Mouse (Mus musculus): ENCODE results near the gene Nptn. TPM values are rescaled to one million over a fixed set of nuclear protein-coding genes. Genes with fewer than 3 reads are reported as not detected.
A peak's percentile ranks its signal among the peaks of the same experiment; 100 is the strongest.

The Nptn gene
- total RNA-seq, 2 experiments from 2014 or later, result 186 to 201 TPM

DNA sequence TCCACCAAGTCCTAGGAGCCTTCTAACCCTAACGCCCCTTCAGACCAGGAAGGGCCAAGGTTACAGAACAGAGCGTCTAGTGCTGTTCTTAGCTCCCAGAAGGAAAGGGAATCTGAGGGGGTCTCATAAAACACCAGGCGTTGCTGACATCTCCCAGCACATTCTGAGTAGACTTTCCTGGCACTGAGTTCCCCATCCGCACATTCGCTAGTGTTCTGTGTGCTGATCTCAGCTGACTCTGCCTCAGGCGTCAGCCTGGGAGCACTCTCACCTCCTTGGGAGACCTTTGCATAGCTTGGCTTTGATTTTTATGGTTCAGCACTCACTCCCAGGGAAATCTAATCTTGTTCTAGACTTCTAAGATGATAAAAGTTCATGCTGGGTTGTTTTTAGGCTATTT lies 93.3 kb downstream of the Nptn start:
- DNase-seq, result no peak
- intact Hi-C loops (cut with DNase I), result no loop called here

DNA sequence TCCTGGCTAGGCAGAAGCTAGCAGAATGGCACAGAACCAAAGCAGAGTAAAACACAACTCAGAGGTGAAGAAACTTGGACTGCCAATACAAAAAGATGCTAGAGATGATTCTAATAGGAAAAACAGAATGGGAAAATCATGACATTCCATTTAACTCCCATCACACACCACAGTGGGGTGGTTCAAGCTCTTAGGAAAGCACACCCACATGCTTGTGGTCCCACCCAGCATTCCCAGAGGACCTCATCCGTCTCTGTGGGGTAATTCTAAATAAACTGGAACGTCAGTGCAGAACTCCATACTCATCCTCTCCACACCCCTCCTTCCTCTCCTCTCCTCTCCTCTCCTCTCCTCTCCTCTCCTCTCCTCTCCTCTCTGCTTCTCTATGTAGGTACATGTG lies 99.4 kb downstream of the Nptn start:
- intact Hi-C loops (cut with DNase I), result no loop called here
- no peak for DNase-seq

DNA sequence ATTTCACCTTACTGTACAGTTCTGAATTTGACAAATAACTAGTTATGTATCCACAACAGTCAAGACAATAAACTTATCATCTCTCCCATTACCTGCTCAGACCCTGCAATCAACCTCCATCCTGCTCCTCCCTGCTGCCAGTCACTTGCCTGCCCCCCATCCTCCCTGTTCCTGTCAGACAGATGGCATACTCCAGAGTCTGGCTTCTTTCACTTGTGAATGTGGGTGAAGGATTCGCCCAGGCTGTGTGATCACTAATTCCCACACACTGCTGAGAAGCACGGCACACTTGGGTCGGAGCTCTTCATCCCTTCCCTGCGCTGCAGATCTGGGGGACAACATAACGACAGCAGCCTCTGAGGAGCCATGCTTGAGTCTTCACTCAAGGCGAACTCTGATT lies 100.1 kb downstream of the Nptn start:
- DNase-seq, result no peak
- intact Hi-C loops (cut with DNase I), result no loop called here

- intact Hi-C loops (cut with DNase I), result no loop called here
- no peak for DNase-seq
Measured at GRCm38 (mm10) chr9:58683372-58683771, 101.3 kb downstream of the Nptn start.

GRCm38 (mm10) chr9:58685290-58685689 lies 103.2 kb downstream of the Nptn start:
- intact Hi-C loops (cut with DNase I), result loop anchor here (5.0 kb wide), 1 partner anchor 142 kb away; no protein-coding TSS in a partner anchor
- no peak for DNase-seq

- no peak for DNase-seq
- intact Hi-C loops (cut with DNase I), result loop anchor here (5.0 kb wide), 1 partner anchor 139 kb away; no protein-coding TSS in a partner anchor
Measured at GRCm38 (mm10) chr9:58688076-58688475, 106.0 kb downstream of the Nptn start.

DNA sequence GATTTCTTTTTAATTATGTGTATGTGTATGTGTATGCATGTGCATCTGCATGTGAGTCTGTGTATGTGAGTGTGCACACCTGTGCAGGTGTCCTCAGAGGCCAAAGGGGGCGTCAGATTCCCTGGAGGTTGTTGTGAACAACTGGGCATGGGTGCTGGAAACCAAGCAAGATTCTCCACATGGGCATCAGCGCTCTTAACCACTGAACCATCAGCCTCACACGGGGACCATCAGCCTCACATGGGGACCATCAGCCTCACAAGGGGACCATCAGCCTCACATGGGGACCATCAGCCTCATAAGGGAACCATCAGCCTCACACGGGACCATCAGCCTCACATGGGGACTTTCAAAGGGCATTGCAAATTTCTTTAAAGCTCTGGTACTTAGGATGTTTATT lies 108.7 kb downstream of the Nptn start:
- no peak for DNase-seq
- intact Hi-C loops (cut with DNase I), result no loop called here

DNA sequence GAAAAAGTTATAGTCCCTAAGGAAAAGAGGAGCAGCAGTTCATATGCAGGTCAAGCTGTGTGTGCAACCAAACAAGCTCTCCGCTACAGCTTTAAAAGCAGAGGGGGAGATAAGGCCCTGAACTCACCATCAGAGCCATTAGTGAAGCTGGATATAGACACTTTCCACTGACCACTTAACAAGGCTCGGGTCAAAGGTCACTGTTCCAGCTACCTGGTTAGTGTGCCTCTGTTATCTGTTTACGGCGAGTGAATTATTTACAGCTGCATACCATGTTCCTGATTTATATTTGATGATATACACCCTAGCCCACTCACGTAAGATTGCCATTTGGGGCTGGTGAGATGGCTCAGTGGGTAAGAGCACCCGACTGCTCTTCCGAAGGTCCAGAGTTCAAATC lies 109.4 kb downstream of the Nptn start:
- no peak for DNase-seq
- intact Hi-C loops (cut with DNase I), result no loop called here

DNA sequence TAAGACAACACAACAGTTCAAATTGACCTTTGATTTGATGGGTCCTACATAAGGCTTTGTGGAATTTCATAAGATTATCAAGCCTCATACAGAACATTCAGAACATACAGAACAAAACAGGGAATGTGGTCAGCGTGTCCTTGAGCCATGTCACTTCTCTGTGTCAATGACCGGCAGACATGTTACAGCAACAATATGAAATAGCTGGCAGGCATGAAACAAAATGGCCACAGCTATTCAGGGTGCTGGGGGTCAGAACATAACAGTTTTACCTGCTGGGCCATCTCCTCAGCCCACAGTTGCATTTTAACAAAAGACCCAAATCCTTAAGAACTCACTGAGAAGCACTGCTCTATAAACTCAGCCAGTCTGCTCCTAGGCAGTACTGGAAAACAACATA lies 116.4 kb downstream of the Nptn start:
- DNase-seq, result no peak
- intact Hi-C loops (cut with DNase I), result no loop called here

GRCm38 (mm10) chr9:58701751-58702150 lies 119.7 kb downstream of the Nptn start:
- intact Hi-C loops (cut with DNase I), result no loop called here
- DNase-seq, result peak in 1 of 2 experiments; percentile 13

DNA sequence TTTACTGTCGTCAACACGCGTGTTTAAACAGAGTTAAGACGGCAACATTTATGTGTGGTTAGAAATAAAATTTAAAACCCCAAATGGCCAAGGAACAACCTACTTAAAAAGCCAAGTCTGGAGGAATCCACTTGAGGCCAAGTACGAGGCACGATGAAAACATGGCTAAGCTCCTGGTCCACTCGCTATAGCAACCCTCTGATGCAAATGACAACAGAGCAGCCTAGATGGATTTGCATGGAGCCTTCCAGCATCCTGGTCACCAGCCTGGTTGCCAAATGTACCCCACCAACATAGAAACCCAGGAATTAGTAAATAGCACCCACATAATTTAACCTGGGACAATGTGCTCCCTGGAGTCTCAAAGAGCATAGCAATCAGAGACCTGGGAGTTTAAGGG lies 121.7 kb downstream of the Nptn start:
- DNase-seq, result no peak
- intact Hi-C loops (cut with DNase I), result no loop called here

DNA sequence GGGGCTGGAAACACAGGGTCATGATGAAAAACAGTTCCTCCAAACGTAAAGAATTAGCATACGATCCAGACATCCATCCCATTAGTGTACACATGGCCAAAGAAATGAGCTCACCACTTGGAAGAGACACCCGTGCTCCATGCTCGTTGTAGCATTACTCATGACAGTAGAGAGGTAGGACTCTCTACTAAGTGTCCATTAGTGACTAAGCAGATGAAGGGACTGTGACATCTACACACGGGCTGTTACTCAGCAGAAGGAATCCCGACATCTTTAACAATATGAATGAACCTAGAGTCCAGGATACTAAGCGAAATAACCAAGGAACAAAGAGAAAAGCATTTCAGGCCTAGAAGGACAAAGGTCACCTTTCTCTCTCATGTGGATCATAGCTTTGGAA lies 124.0 kb downstream of the Nptn start:
- intact Hi-C loops (cut with DNase I), result no loop called here

More for the DNA sequence above, 124.0 kb downstream of the Nptn start:
- DNase-seq, result no peak

Other genes starting within 250 kb of the Nptn start
- gene Tbc1d21, start 211.8 kb upstream of the Nptn start, total RNA-seq (2021), result not detected
- gene Insyn1, start 93.6 kb upstream of the Nptn start, total RNA-seq (2021), result 10 to 100 TPM; 11.0 to 11.4 TPM
- gene Cd276, start 26.8 kb upstream of the Nptn start, total RNA-seq (2021), result 10 to 100 TPM; 29.8 to 30.6 TPM
- 1 to 10 TPM; 1.3 to 4.2 TPM for gene Rec114, start 161.7 kb downstream of the Nptn start, total RNA-seq (2021)
- gene Hcn4, start 241.2 kb downstream of the Nptn start, total RNA-seq (2021), result 1 to 10 TPM; 4.3 to 5.5 TPM